Mouse (Mus musculus): ENCODE results near the gene Ltk.

- TF ChIP-seq CTCF (IDR thresholded peaks at IDR 0.05) (no peak; the same call in 1 of the 2 replicates), POLR2A (IDR thresholded peaks at IDR 0.05; ENCODE audit: insufficient read depth, low read depth, low read length) (peak; percentile 91)
These were observed 27.1 kb upstream of the Ltk start, which contains the start of gene Rpap1 for GRCm38 (mm10) chr2:119787206-119787883.

Measured in heart, adult 2 months (tissue).